Mouse (Mus musculus) kidney, postnatal 0 days (tissue): ENCODE measurements around the gene Pdcd6ip. TPM values are rescaled to one million over a fixed set of nuclear protein-coding genes. Genes with fewer than 3 reads are reported as not detected.

ENCODE experiments used
- ATAC-seq: fragments of 200-750 bp; cut with Nextera tagmentation; replicated peaks from 2 replicates; pipeline ENCODE4 v1.8.0; 2017; ENCODE audit warnings: low read depth, moderate number of reproducible peaks, moderate TSS enrichment, moderate library complexity; ENCODE audit not compliant: low FRiP score
- DNase-seq: peaks from one replicate; pipeline ENCODE4 v3.0.0-alpha.2; 2016; ENCODE audit warnings: low spot score
- H3K27ac ChIP-seq: fragments of 300-500 bp; sonication (generic); 2 replicates; pipeline ENCODE4 v1.5.1; 2014; ENCODE audit warnings: mild to moderate bottlenecking
- H3K27me3 ChIP-seq: fragments of 300-500 bp; sonication (generic); 2 replicates; pipeline ENCODE4 v1.6.1; 2014; ENCODE audit warnings: low read length, mixed read lengths; ENCODE audit not compliant: insufficient read depth
- H3K36me3 ChIP-seq: fragments of 300-500 bp; sonication (generic); 2 replicates; pipeline ENCODE4 v1.6.1; 2014; ENCODE audit warnings: low read length, mixed read lengths; ENCODE audit not compliant: insufficient read depth
- H3K4me1 ChIP-seq: fragments of 300-500 bp; sonication (generic); replicated peaks from 2 replicates; pipeline ENCODE4 v1.6.1; 2014; ENCODE audit warnings: antibody characterized with exemption, low read length, mixed read lengths; ENCODE audit not compliant: insufficient read depth
- H3K4me2 ChIP-seq: fragments of 300-500 bp; sonication (generic); 2 replicates; pipeline ENCODE4 v1.6.1; 2014; ENCODE audit warnings: mild to moderate bottlenecking, low read length, moderate library complexity, mixed read lengths
- H3K4me3 ChIP-seq: fragments of 300-500 bp; sonication (generic); replicated peaks from 2 replicates; pipeline ENCODE4 v1.5.1; 2014; ENCODE audit warnings: low read depth, low read length
- H3K9ac ChIP-seq: fragments of 300-500 bp; sonication (generic); 2 replicates; pipeline ENCODE4 v1.6.1; 2014; ENCODE audit warnings: low read depth, low read length
- H3K9me3 ChIP-seq: fragments of 300-500 bp; sonication (generic); replicated peaks from 2 replicates; pipeline ENCODE4 v1.6.1; 2016; ENCODE audit warnings: low read length, inconsistent platforms, mixed read lengths
- CTCF ChIP-seq: IDR thresholded peaks from 2 replicates; pipeline ENCODE4 v1.5.1; 2016; ENCODE audit warnings: antibody characterized with exemption, low read depth, mild to moderate bottlenecking, moderate library complexity
- WGBS: fragments of 180-500 bp; shearing (Covaris S2); extraction: QIAGEN DNeasy Blood & Tissue Kit; methylation state at CpG from one replicate; pipeline ENCODE4 v1.1.7; 2014; 5-methylcytosine and 5-hydroxymethylcytosine counted together
- polyA plus RNA-seq: library from polyadenylated mRNA; unstranded; fragments of >200 nt; fragmentation: Nextera tagmentation; extraction: Ambion mirVana; gene quantifications from 2 replicates; pipeline ENCODE4 v1.2.1, GENCODE M21; 2015

The Pdcd6ip gene
- polyA plus RNA-seq, 1 experiment from 2014 or later, result 69.1 TPM

DNA sequence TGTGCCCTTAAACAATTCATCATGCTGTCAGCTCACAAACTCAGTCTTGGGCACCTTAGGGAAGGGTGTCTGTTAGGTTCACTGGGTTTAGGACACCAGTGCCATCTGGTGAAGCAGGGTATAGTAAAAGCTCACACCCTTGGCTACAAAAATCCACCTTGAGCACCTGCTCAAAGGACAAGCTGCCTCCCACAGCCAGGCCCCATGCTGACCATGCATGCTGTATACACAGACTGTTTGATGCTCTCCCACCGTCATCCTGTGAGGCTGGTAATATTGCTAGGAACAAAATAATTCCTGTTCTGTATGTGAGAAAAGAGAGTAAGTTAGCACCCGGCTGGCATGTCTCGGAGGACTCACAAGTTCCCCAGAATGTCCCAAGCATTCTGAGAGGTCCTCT lies 64.0 kb downstream of the Pdcd6ip start:
- no peak overlapping the region for H3K9ac ChIP-seq
- no peaks in the 10 kb centered on the region for H3K9me3 ChIP-seq
- WGBS, result 80% methylated on average over 3 of the region's 3 CpGs

GRCm38 (mm10) chr9:113643669-113644068 lies 64.4 kb downstream of the Pdcd6ip start:
- Histone ChIP-seq H3K27me3 (no peaks in the 10 kb centered on the region), H3K4me2 (no peak overlapping the region), H3K9ac (no peak overlapping the region), H3K4me1 (no peaks in the 10 kb centered on the region), H3K36me3 (no peaks in the 10 kb centered on the region), H3K9me3 (no peaks in the 10 kb centered on the region), H3K27ac (no peak overlapping the region), H3K4me3 (no peak overlapping the region)
- no peak for TF ChIP-seq CTCF
- WGBS, result 53% methylated on average over 15 of the region's 15 CpGs
- DNase-seq, result no peak
- no peak for ATAC-seq

More for the DNA sequence above, 64.0 kb downstream of the Pdcd6ip start:
- no peaks in the 10 kb centered on the region for H3K27me3 ChIP-seq
- no peak for ATAC-seq
- no peaks in the 10 kb centered on the region for H3K36me3 ChIP-seq
- TF ChIP-seq CTCF, result no peak
- no peak overlapping the region for H3K27ac ChIP-seq
- no peak for DNase-seq
- H3K4me2 ChIP-seq, result no peak overlapping the region
- no peaks in the 10 kb centered on the region for H3K4me1 ChIP-seq
- no peak overlapping the region for H3K4me3 ChIP-seq

DNA sequence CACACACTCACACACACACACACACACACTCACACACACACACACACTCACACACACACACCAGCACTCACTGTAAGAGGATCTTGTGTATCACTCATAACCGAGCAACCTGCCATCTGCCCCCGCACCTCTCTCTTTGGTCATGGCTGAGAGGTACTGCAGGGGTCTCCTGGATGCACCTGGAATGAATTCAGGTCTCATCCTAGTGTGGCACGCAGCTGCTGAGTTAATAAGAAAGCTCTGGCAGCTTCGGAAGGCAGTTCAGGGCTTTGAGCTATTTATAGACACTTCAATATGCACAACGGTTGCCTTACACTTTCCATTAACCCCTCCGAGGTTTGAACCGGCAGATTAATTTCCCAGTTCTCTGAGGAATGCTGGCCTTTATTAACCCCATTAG lies 73.1 kb downstream of the Pdcd6ip start:
- Histone ChIP-seq H3K27ac (no peak overlapping the region), H3K4me2 (no peak overlapping the region), H3K4me1 (no peaks in the 10 kb centered on the region), H3K9me3 (no peaks in the 10 kb centered on the region), H3K4me3 (no peak overlapping the region), H3K9ac (no peak overlapping the region), H3K27me3 (no peaks in the 10 kb centered on the region), H3K36me3 (no peaks in the 10 kb centered on the region)
- no peak for TF ChIP-seq CTCF
- no peak for ATAC-seq
- peak; percentile 6 for DNase-seq
- 24% methylated on average over 7 of the region's 7 CpGs for WGBS

- H3K4me2 ChIP-seq, result no peak overlapping the region
- DNase-seq (no peak), ATAC-seq (no peak)
- H3K4me1 ChIP-seq, result no peaks in the 10 kb centered on the region
- no peak overlapping the region for H3K9ac ChIP-seq
- WGBS, result 69% methylated on average over 8 of the region's 8 CpGs
- no peaks in the 10 kb centered on the region for H3K9me3 ChIP-seq
- H3K27ac ChIP-seq, result no peak overlapping the region
- H3K27me3 ChIP-seq, result no peaks in the 10 kb centered on the region
- no peak overlapping the region for H3K4me3 ChIP-seq
- no peak for TF ChIP-seq CTCF
- no peaks in the 10 kb centered on the region for H3K36me3 ChIP-seq
Observed at GRCm38 (mm10) chr9:113633168-113633744, 74.8 kb downstream of the Pdcd6ip start.

GRCm38 (mm10) chr9:113632350-113633043 lies 75.6 kb downstream of the Pdcd6ip start:
- H3K4me2 ChIP-seq, result no peak overlapping the region
- H3K9ac ChIP-seq, result no peak overlapping the region
- no peaks in the 10 kb centered on the region for H3K4me1 ChIP-seq
- WGBS, result 69% methylated on average over 9 of the region's 9 CpGs
- no peak overlapping the region for H3K4me3 ChIP-seq
- ATAC-seq, result no peak
- no peak for DNase-seq
- H3K27me3 ChIP-seq, result no peaks in the 10 kb centered on the region
- no peak for TF ChIP-seq CTCF
- H3K36me3 ChIP-seq, result no peaks in the 10 kb centered on the region
- no peaks in the 10 kb centered on the region for H3K9me3 ChIP-seq
- H3K27ac ChIP-seq, result no peak overlapping the region

DNA sequence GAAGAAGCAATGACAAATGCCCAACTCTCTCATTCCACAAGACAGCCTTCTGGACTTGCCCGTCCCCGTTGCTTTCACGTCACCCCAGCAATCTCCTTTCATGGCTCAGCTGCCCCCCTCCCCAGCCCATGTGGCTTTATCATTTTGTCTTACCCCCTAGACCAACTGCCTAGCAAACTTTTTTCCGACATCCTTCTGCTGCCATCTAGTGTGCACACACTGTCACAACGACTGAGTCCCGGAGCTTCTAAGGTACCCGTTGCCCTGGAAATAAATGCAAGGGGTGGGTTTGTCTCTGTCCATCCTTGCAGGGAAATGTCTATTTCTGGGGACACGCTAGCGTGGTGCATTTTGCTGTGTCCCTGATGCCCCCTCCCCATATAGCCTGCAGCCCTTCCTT lies 78.4 kb downstream of the Pdcd6ip start:
- Histone ChIP-seq H3K27ac (no peak overlapping the region), H3K27me3 (no peaks in the 10 kb centered on the region), H3K36me3 (no peaks in the 10 kb centered on the region), H3K9ac (no peak overlapping the region), H3K4me1 (no peaks in the 10 kb centered on the region), H3K4me3 (no peak overlapping the region), H3K4me2 (no peak overlapping the region), H3K9me3 (no peaks in the 10 kb centered on the region)
- ATAC-seq (0 out of 2 replicates have a peak, but pooled peaks have one; percentile 29), DNase-seq (peak; percentile 62)
- 9% methylated on average over 9 of the region's 9 CpGs for WGBS
- peak; percentile 79 for TF ChIP-seq CTCF
